ENCODE assay signal across 9 mouse cellular contexts in the genomic region with DNA sequence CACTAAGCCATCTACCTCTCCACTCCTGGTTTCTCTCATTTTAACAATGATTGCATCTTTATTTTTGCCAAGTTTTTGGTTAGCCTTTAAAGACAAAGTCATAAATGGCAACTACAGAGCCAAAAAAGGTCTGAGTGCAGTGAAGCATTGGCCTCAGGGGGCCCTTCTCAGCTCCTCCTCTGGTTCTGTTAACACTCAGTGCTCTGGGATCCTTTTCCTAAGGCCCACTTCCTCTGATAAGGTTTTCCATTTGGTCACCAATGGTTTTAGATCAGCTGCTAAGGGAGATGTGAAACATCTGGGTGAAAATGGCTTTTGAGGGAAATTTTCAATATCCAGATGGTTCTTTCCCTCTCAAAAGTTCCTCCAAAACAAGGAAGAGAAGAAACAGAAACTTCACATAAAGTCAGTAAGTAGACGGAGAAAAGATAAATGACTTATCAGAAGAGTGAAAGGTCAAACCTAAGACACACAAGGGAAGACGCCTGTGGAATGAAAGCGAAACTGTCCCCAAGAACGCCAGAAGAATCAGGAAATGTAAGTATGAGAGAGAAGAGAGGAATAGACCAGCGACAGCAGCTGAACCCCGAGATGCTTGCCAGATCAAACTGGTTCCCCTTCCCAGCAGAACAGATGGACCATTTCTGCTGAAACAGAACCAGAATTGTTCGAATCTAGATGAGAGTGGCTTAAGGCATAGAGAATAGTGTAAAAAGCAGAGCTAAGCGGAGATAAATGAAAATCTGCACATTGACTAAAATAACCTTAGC.
DNase-seq lines count a peak whose midpoint lies in the region; ATAC-seq and TF ChIP-seq lines count a peak whose summit lies in the region.
"Had no signal": no experiment of that assay in that cellular context is flagged by ENCODE, and none has a peak within 500 bp of the region (broad histone marks: within the 10 kb centered on the region; RNA-seq: fewer than 3 reads in every experiment).

No protein-coding gene starts in this region.

- 79% methylated on average over 8 of the region's 8 CpGs for WGBS in limb, embryonic 11.5 days
- WGBS in limb, embryonic 10.5 days, result 69% methylated on average over 8 of the region's 8 CpGs
- 47% methylated on average over 8 of the region's 8 CpGs for WGBS in liver, embryonic 11.5 days
- 31% methylated on average over 8 of the region's 8 CpGs for WGBS in stomach, embryonic 16.5 days
- 90% methylated on average over 8 of the region's 8 CpGs for WGBS in midbrain, embryonic 11.5 days
- WGBS in hindbrain, postnatal 0 days, result 83% methylated on average over 8 of the region's 8 CpGs

- H3K27me3 ChIP-seq in limb, embryonic 11.5 days (ENCODE audit: control insufficient read depth, insufficient read depth, low read length), result no peaks in the 10 kb centered on the region
- H3K27me3 ChIP-seq in limb, embryonic 10.5 days (ENCODE audit: low read depth, poor library complexity, severe bottlenecking), result no peaks in the 10 kb centered on the region
- H3K27me3 ChIP-seq in liver, embryonic 11.5 days (replicated peaks; ENCODE audit: control insufficient read depth, insufficient read depth, low read length), result no peaks in the 10 kb centered on the region
- no peaks in the 10 kb centered on the region for H3K27me3 ChIP-seq in stomach, embryonic 16.5 days (ENCODE audit: control insufficient read depth, insufficient read depth, low read length)
- no peaks in the 10 kb centered on the region for H3K27me3 ChIP-seq in midbrain, embryonic 11.5 days (ENCODE audit: control insufficient read depth, insufficient read depth, low read length)
- H3K27me3 ChIP-seq in hindbrain, postnatal 0 days (ENCODE audit: insufficient read depth, low read length), result no peaks in the 10 kb centered on the region
- H3K27me3 ChIP-seq: neural tube, embryonic 12.5 days had no signal

- ATAC-seq in limb, embryonic 11.5 days (ENCODE audit: insufficient number of reproducible peaks, low FRiP score, low TSS enrichment, low read depth), result no peak
- ATAC-seq in liver, embryonic 11.5 days (replicated peaks; ENCODE audit: low FRiP score), result no peak
- ATAC-seq in stomach, embryonic 16.5 days (ENCODE audit: insufficient read depth, low FRiP score), result no peak
- no peak for ATAC-seq in midbrain, embryonic 11.5 days (ENCODE audit: low FRiP score)
- ATAC-seq in hindbrain, postnatal 0 days, result no peak

- intact Hi-C loops in heart, postnatal 36 days (cut with DNase I), result no loop called here

- no peaks in the 10 kb centered on the region for H3K36me3 ChIP-seq in limb, embryonic 11.5 days (ENCODE audit: control insufficient read depth, insufficient read depth, low read length)
- no peaks in the 10 kb centered on the region for H3K36me3 ChIP-seq in limb, embryonic 10.5 days
- H3K36me3 ChIP-seq in liver, embryonic 11.5 days (ENCODE audit: control insufficient read depth, insufficient read depth, low read length), result no peaks in the 10 kb centered on the region
- no peaks in the 10 kb centered on the region for H3K36me3 ChIP-seq in stomach, embryonic 16.5 days (ENCODE audit: control insufficient read depth, insufficient read depth, low read length)
- H3K36me3 ChIP-seq in midbrain, embryonic 11.5 days (ENCODE audit: control insufficient read depth, insufficient read depth, low read length), result no peaks in the 10 kb centered on the region
- no peaks in the 10 kb centered on the region for H3K36me3 ChIP-seq in hindbrain, postnatal 0 days (ENCODE audit: insufficient read depth, low read length)
- H3K36me3 ChIP-seq: neural tube, embryonic 12.5 days had no signal

- TF ChIP-seq CTCF in hindbrain, postnatal 0 days (IDR thresholded peaks at IDR 0.05; ENCODE audit: low read depth), result no peak

- H3K4me1 ChIP-seq in limb, embryonic 11.5 days (ENCODE audit: control insufficient read depth, insufficient read depth, low read length), result no peaks in the 10 kb centered on the region
- no peaks in the 10 kb centered on the region for H3K4me1 ChIP-seq in limb, embryonic 10.5 days
- no peaks in the 10 kb centered on the region for H3K4me1 ChIP-seq in liver, embryonic 11.5 days (replicated peaks; ENCODE audit: control insufficient read depth, insufficient read depth, low read length)
- 0 out of 2 replicates have a peak, but pooled peaks cover 2% of the 10 kb centered on the region for H3K4me1 ChIP-seq in stomach, embryonic 16.5 days (ENCODE audit: control insufficient read depth, insufficient read depth, low read length)
- no peaks in the 10 kb centered on the region for H3K4me1 ChIP-seq in midbrain, embryonic 11.5 days (ENCODE audit: control insufficient read depth, insufficient read depth, low read length)
- no peaks in the 10 kb centered on the region for H3K4me1 ChIP-seq in hindbrain, postnatal 0 days (ENCODE audit: insufficient read depth, low read length)
- H3K4me1 ChIP-seq: neural tube, embryonic 12.5 days had no signal

- no peak overlapping the region for H3K4me2 ChIP-seq in limb, embryonic 11.5 days (ENCODE audit: low read depth, severe bottlenecking)
- H3K4me2 ChIP-seq in liver, embryonic 11.5 days, result peak overlapping the region; percentile 16; the same call in 1 of the 2 replicates
- H3K4me2 ChIP-seq in stomach, embryonic 16.5 days (ENCODE audit: low read depth, low read length), result peak overlapping the region; percentile 27
- no peak overlapping the region for H3K4me2 ChIP-seq in midbrain, embryonic 11.5 days
- H3K4me2 ChIP-seq in hindbrain, postnatal 0 days (ENCODE audit: low read depth, low read length), result no peak overlapping the region
- H3K4me2 ChIP-seq: neural tube, embryonic 12.5 days had no signal

- DNase-seq in limb, embryonic 11.5 days (ENCODE audit: low spot score), result peak; percentile 7
- DNase-seq in limb, embryonic 10.5 days (ENCODE audit: low spot score), result no peak
- peak; percentile 13 to 36 for DNase-seq in heart, postnatal 36 days
- peak; percentile 19 for DNase-seq in liver, embryonic 11.5 days (ENCODE audit: low spot score)
- no peak for DNase-seq in spleen, postnatal 4 days (ENCODE audit: low spot score in 2 of 2)
- DNase-seq in midbrain, embryonic 11.5 days (ENCODE audit: low spot score, missing footprints), result no peak
- no peak for DNase-seq in hindbrain, postnatal 0 days (ENCODE audit: low spot score)

- no peaks in the 10 kb centered on the region for H3K9me3 ChIP-seq in limb, embryonic 11.5 days (ENCODE audit: control insufficient read depth, low read length)
- H3K9me3 ChIP-seq in limb, embryonic 10.5 days (replicated peaks), result no peaks in the 10 kb centered on the region
- no peaks in the 10 kb centered on the region for H3K9me3 ChIP-seq in liver, embryonic 11.5 days (ENCODE audit: control insufficient read depth, low read length)
- H3K9me3 ChIP-seq in stomach, embryonic 16.5 days (replicated peaks; ENCODE audit: control insufficient read depth, low read length), result no peaks in the 10 kb centered on the region
- H3K9me3 ChIP-seq in midbrain, embryonic 11.5 days (ENCODE audit: control insufficient read depth, low read length), result no peaks in the 10 kb centered on the region
- no peaks in the 10 kb centered on the region for H3K9me3 ChIP-seq in hindbrain, postnatal 0 days (ENCODE audit: low read length)
- H3K9me3 ChIP-seq: neural tube, embryonic 12.5 days had no signal

- H3K27ac ChIP-seq in limb, embryonic 11.5 days (replicated peaks; ENCODE audit: low read depth, low read length), result no peak overlapping the region
- H3K27ac ChIP-seq in limb, embryonic 10.5 days, result no peak overlapping the region
- no peak overlapping the region for H3K27ac ChIP-seq in liver, embryonic 11.5 days (ENCODE audit: low read depth, low read length)
- peak overlapping the region; percentile 71 for H3K27ac ChIP-seq in stomach, embryonic 16.5 days (ENCODE audit: low read length)
- no peak overlapping the region for H3K27ac ChIP-seq in midbrain, embryonic 11.5 days (ENCODE audit: low read depth, low read length)
- no peak overlapping the region for H3K27ac ChIP-seq in hindbrain, postnatal 0 days
- H3K27ac ChIP-seq: neural tube, embryonic 12.5 days had no signal

- H3K9ac ChIP-seq in limb, embryonic 11.5 days (ENCODE audit: low read length), result no peak overlapping the region
- H3K9ac ChIP-seq in liver, embryonic 11.5 days (ENCODE audit: low read depth, low read length), result no peak overlapping the region
- 0 out of 2 replicates have a peak overlapping the region, but pooled peaks have one; percentile 10 for H3K9ac ChIP-seq in stomach, embryonic 16.5 days (ENCODE audit: low read length)
- no peak overlapping the region for H3K9ac ChIP-seq in midbrain, embryonic 11.5 days (ENCODE audit: low read length)
- no peak overlapping the region for H3K9ac ChIP-seq in hindbrain, postnatal 0 days (replicated peaks; ENCODE audit: low read length)
- H3K9ac ChIP-seq: neural tube, embryonic 12.5 days had no signal

- no peak overlapping the region for H3K4me3 ChIP-seq in limb, embryonic 11.5 days (ENCODE audit: low read depth, low read length)
- no peak overlapping the region for H3K4me3 ChIP-seq in limb, embryonic 10.5 days
- H3K4me3 ChIP-seq in liver, embryonic 11.5 days (ENCODE audit: low read depth, low read length), result no peak overlapping the region
- H3K4me3 ChIP-seq in stomach, embryonic 16.5 days (replicated peaks; ENCODE audit: low read length), result peak overlapping the region; percentile 15
- no peak overlapping the region for H3K4me3 ChIP-seq in midbrain, embryonic 11.5 days (ENCODE audit: low read depth, low read length)
- no peak overlapping the region for H3K4me3 ChIP-seq in hindbrain, postnatal 0 days (ENCODE audit: low read length)
- H3K4me3 ChIP-seq: neural tube, embryonic 12.5 days had no signal

Comparison
In these comparisons a context has a peak if more than half of its experiments do, and no peak if none do; other contexts are left out.
1. DNase-seq: peak in limb, embryonic 11.5 days (single experiment), heart, postnatal 36 days (2 of 2) and liver, embryonic 11.5 days (single experiment); none in limb, embryonic 10.5 days (single experiment), spleen, postnatal 4 days (0 of 2), midbrain, embryonic 11.5 days (single experiment) and hindbrain, postnatal 0 days (single experiment).
2. H3K4me2 ChIP-seq: peak in liver, embryonic 11.5 days (single experiment) and stomach, embryonic 16.5 days (single experiment); none in limb, embryonic 11.5 days (single experiment), midbrain, embryonic 11.5 days (single experiment) and hindbrain, postnatal 0 days (single experiment).